Mouse (Mus musculus) megakaryocyte, embryonic 14.5 days (primary cell): ENCODE results near the gene Asap2.

Experiments
- FLI1 ChIP-seq: IDR thresholded peaks from 2 replicates; pipeline ENCODE4 v1.6.1; 2012; ENCODE audit warnings: low read length, inconsistent platforms, mixed read lengths
- GATA1 ChIP-seq: IDR thresholded peaks from 3 replicates; pipeline ENCODE4 v1.6.1; 2012; ENCODE audit warnings: mixed read lengths, low read length, inconsistent platforms, borderline replicate concordance

DNA sequence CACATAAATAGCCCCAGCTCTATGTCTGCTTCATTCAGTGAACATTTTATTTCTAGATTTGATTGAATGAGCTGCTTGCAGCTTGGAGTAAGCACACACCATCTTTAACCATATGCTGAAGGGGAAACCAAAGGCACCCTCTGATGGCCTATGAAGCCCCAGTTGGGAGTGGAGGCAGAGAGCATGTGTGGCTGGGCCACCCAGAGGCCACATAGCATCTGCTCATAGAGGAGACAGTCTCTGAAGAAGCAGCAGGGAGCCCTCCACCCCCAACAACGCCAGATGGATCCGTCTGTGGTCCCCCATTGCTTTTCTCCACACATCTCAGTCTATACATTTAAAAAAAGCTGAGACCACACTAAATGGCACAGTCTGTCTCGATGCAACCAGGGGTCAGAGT is 251.7 kb downstream of the Asap2 start:
- TF ChIP-seq GATA1 = no peak
- TF ChIP-seq FLI1 = no peak
